Mouse (Mus musculus): ENCODE measurements around the gene Dnal4.

Dnal4 gene

GRCm38 (mm10) chr15:79763601-79764246 lies 13.9 kb downstream of the Dnal4 start:
- in situ Hi-C loops (cut with MboI): no loop called here

- in situ Hi-C loops (cut with MboI): no loop called here
Observed at GRCm38 (mm10) chr15:79763001-79763400, 14.6 kb downstream of the Dnal4 start.

DNA sequence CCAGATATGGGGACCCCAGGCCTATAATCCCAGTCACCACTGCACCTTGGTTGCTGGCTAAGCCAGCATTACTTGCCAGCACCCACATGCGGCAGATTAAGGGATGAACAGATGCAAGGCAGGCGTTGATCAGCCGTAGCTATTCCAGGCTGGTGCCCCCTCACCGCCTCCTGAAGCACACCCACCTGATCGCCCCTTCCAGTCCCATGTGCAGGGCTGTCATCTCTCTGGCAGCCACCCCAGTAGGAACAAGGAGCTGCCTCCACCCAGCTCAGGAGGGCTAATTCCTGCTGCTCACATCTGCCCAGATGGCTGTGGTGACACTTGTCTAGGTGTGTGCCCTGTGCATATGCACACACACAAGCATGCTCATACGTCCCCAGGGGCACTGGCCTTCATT lies 16.7 kb downstream of the Dnal4 start:
- in situ Hi-C loops (cut with MboI): no loop called here

- in situ Hi-C loops (cut with MboI): no loop called here
Observed at GRCm38 (mm10) chr15:79757118-79757517, 20.5 kb downstream of the Dnal4 start.

DNA sequence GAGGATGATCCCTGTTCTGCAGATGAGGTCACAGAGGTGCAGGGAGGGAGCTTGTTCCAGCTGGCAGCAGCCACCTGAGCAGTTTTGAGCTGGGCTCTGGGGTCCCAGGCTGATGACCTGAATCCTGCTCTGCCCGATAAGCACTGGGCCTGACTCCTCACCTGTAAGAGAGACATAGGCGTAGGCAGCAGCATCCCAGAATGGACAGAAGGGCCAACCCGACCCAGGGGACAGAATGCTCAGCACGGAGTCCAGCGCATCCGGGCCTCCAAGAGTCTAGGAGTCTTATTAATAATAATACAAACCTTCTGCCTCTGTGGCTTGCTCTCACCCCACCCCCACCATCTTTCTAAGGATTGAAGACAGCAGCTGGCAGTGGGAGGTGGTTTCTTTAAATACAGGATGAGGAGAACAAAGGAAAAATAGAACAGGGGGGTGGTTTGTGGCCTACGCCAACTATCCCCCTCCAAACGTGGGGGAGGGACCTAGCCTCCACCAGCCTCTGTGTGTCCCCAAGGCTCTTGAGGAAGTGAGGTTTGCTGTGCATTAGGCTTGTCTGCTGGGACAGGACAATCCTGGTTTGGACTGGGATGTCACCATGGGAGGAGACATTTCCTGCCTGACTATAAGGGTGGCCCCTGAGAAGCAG lies 21.5 kb downstream of the Dnal4 start:
- in situ Hi-C loops (cut with MboI): no loop called here

DNA sequence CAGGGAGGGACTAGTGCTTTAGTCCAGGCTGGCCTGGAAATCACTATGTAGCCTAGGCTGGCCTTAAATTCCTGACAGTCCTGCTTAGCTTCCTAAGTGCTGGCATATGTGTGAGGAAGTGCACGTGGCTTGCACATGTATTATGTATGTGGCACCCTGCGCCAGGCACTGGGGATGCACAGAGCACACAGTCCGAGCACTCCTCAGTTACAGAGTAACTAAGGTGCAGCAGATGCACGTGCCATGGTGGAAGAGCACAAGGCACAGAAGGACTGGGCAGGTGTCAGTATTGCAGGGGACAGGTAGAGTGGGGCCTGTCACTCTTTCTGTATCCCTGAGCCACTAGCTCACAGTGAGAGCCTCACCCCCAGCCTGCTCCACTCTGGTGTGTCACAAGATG lies 22.5 kb downstream of the Dnal4 start:
- in situ Hi-C loops (cut with MboI): no loop called here

GRCm38 (mm10) chr15:79753873-79754272 lies 23.8 kb downstream of the Dnal4 start:
- in situ Hi-C loops (cut with MboI): no loop called here

DNA sequence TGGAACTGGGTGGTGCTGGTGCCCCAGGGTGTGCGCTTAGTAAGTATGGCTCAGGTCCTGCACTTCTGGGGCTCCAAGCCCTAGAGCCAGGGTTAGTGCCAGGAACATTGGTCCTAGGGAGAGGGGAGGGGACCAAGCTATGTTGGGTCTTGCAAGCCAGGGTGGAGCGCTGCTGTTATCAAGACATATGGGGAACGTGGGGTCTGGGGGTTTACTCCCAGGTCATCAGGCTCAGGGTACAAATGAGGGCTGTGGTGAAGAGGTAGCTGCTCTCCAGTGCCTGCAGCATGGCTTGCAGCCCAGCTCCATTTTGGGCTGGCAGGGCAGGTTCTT lies 24.3 kb downstream of the Dnal4 start:
- in situ Hi-C loops (cut with MboI): no loop called here

DNA sequence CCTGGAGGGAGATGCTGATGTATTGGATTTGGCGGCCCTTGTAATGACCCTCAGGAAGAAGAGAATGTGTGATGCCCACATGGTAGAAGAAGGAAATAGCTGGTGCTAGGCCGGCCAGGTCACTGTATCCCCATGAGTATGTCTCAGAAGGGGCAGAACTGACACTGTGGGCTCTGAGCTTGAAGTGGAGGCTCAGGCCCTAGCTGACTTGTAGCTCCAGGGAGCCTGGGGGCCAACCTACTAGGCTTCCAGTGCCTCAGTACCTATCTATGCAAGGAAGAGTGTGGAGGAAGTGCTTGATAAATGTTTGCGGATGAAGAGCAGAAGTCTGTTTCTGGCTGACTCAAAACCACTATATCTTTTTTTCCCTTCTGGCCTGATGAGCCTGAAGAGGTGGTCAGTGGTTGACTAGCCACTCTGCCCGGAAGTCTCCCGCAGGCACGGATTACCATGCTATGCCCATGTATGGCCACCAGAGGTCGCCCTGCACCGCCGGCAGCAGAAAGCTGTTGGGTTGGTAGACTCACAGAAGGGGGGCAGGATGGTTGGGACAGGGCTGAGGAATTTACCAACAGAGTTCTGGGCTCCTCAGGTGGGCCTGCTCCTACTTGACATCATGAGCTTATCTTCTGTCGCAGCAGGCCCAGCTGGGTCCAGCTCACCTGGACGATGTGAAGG lies 24.8 kb downstream of the Dnal4 start:
- in situ Hi-C loops (cut with MboI): no loop called here

DNA sequence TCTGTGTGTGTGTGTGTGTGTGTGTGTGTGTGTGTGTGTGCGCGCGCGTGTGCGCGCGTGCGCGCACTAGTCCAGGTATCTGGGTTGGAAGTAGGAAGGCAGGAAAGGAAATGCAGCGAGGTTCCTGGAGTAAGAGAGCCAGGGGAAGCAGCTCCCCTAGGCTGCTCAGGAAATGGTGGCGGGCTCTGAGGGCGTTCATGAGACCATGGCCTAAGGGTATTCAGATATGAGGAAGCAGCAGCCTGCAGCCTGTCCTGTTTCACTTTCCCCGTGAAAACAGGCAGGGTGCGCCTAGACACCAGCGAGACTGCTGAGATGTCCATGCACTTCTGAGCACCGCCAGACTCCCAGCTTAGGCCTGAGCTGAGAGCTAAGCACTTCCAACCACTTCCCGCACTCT lies 25.9 kb downstream of the Dnal4 start:
- in situ Hi-C loops (cut with MboI): no loop called here

- in situ Hi-C loops (cut with MboI): no loop called here
Observed at GRCm38 (mm10) chr15:79750266-79750665, 27.4 kb downstream of the Dnal4 start.

GRCm38 (mm10) chr15:79749162-79749561 lies 28.5 kb downstream of the Dnal4 start:
- in situ Hi-C loops (cut with MboI): no loop called here

DNA sequence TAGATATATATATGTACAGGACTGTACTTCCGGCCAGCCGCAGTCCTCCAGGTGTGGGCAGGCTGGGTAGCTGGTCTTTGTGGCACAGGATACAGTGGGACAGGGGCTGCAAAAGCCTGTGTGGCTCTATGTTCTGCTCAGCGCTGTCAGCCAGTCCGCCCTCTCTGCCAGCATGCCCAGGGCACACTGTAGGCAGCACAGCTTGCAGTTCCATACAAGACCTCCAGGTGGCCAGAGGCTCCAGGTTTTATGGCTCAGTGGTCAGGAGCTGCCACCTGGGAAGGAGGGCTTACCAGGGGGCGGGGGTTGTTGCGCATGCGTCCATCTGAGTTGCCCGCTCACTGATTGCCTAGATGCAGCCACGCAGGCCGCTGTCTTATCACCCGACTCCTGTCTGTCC lies 29.7 kb downstream of the Dnal4 start:
- in situ Hi-C loops (cut with MboI): no loop called here

DNA sequence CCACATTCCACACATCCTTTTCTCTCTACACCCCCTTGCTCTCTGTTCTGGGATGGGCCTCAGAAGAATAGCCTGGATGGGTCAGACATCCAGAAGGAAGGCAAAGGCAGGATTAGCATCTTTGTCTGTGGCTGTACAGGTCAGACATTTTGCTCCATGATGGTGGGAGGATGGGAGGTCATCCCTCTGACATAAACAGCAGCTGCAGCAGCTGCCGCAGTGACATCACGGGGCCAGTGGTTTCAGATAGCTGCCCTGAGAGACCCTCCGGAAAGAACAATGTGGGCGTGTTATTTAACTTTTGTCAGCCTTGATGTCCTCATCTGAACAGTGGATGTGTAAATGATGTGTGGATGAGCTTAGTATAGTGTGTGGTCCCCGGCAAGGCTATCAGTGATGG lies 31.8 kb downstream of the Dnal4 start:
- in situ Hi-C loops (cut with MboI): no loop called here

- in situ Hi-C loops (cut with MboI): no loop called here
Observed at GRCm38 (mm10) chr15:79745312-79745711, 32.3 kb downstream of the Dnal4 start.

DNA sequence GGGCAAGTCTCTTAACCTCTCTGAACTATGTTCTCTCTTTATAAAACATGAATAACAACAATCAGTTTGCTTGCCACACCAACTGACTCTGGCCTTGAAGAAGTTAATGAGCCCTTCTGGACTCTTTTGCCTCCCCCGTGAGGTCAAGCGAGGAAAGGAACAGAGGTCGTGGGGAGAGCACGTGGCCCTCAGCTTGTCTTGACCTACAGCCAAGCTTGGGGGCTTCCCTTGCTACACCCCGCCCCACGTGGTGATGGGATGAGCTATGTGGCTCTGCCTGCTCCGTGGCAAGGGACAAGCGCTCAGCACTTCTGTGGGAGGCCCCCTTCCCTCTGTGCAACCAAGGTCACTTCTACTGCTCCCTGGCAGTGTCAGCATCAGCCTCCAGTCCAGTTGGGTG lies 32.9 kb downstream of the Dnal4 start:
- in situ Hi-C loops (cut with MboI): no loop called here

DNA sequence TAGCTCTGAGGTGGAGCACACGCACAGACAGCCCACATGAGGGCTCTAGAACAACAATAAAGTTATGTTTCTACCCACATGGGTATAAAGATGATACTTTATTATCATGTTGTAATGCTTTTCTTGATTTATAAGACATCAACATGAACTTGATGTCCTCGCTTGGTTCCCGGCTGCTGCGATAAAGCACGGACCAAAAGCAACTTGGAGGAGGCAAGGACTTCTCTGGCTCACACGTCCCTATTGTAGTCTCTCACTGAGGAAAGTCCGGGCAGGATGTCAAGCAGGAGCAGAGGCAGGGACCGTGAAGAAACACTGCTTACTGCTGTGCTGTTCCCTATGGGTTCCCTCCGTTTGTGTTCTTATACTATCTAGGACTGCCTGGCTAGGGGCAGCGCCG lies 33.6 kb downstream of the Dnal4 start:
- in situ Hi-C loops (cut with MboI): no loop called here

GRCm38 (mm10) chr15:79742706-79743023 lies 35.0 kb downstream of the Dnal4 start:
- in situ Hi-C loops (cut with MboI): no loop called here

DNA sequence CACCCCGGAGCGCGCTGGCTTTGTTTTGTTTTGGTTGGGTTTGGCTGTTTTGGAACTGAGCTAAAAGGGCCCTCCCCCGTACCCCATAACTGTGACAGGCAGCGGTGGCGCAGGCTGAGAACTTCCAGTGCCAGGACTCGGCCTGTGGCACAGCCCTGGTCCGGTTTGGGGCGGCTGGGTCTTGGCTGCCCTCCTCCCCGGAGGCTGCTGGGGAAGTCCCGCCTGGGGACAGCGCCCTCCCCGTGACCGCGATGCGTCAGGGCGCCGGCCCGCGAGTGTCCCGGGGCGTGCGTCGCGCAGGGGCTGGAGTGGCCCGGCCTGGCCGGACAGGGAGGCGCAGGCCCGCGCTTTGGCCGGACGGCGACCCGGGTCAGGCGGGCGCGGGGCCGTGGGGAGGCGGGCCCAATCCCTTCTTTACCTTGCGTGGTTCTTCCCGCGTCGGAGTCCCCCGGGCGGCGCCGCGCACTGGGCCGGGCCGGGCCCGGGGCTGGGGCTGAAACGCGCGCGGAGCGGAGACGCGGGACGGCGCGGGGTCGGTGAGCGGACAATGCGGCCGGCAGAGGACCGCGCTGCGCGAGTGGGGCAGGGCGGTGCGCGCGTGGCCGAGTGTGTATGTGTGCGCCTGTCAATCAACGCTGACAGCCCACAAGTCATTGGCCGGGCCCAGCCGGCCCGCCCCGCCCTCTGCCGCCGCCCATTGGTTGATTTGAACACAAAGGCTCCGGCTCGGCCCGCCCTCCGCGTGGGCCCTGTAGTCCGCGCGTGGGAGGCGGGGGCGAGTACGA lies 35.5 kb downstream of the Dnal4 start, which contains the start of gene Sun2:
Gene Sun2 (minus strand): TSS at position 616 of the 785 bp plus-strand sequence.
- in situ Hi-C loops (cut with MboI): no loop called here

GRCm38 (mm10) chr15:79741173-79741858 lies 36.3 kb downstream of the Dnal4 start:
- in situ Hi-C loops (cut with MboI): no loop called here

- in situ Hi-C loops (cut with MboI): no loop called here
Observed at GRCm38 (mm10) chr15:79740739-79741138, 36.9 kb downstream of the Dnal4 start.

- in situ Hi-C loops (cut with MboI): no loop called here
Observed at GRCm38 (mm10) chr15:79734311-79734710, 43.3 kb downstream of the Dnal4 start.

Data from mature B cell (primary cell).